Mouse (Mus musculus) adrenal gland, postnatal 14 days (tissue): Measurements from ENCODE around the gene Cic. TPM values are rescaled to one million over a fixed set of nuclear protein-coding genes. Genes with fewer than 3 reads are reported as not detected.

Experiments used
- DNase-seq: peaks from one replicate; pipeline ENCODE4 v3.0.0; 2021; ENCODE audit warnings: mixed read lengths
- total RNA-seq: library from RNA; stranded (reverse); gene quantifications from 2 replicates; pipeline ENCODE4 v1.2.3, GENCODE M21; 2021

Gene Cic
- total RNA-seq, 1 experiment from 2014 or later, result 115 TPM

- peak; percentile 65 for DNase-seq
These were observed 15.3 kb downstream of the Cic start for GRCm38 (mm10) chr7:25282731-25283211.

- DNase-seq, result no peak
These were observed 16.1 kb downstream of the Cic start for GRCm38 (mm10) chr7:25283637-25284036.

GRCm38 (mm10) chr7:25284171-25284570 is 16.7 kb downstream of the Cic start:
- DNase-seq, result peak; percentile 38

GRCm38 (mm10) chr7:25284766-25285165 is 17.3 kb downstream of the Cic start:
- no peak for DNase-seq

GRCm38 (mm10) chr7:25285511-25286238 is 18.2 kb downstream of the Cic start:
- DNase-seq, result peak; percentile 72

- no peak for DNase-seq
These were observed 19.5 kb downstream of the Cic start for GRCm38 (mm10) chr7:25286989-25287388.

GRCm38 (mm10) chr7:25288011-25288410 is 20.5 kb downstream of the Cic start:
- DNase-seq, result no peak

GRCm38 (mm10) chr7:25288721-25289120 is 21.2 kb downstream of the Cic start:
- no peak for DNase-seq

GRCm38 (mm10) chr7:25289925-25290324 is 22.4 kb downstream of the Cic start:
- peak; percentile 2 for DNase-seq

GRCm38 (mm10) chr7:25290463-25290862 is 23.0 kb downstream of the Cic start:
- peak; percentile 2 for DNase-seq

- DNase-seq, result peak; percentile 77
These were observed 23.4 kb downstream of the Cic start for GRCm38 (mm10) chr7:25290911-25291310.

- peak; percentile 5 for DNase-seq
These were observed 24.6 kb downstream of the Cic start for GRCm38 (mm10) chr7:25292107-25292506.

GRCm38 (mm10) chr7:25293191-25293739 is 25.8 kb downstream of the Cic start:
- peak; percentile 4 for DNase-seq

- DNase-seq, result no peak
These were observed 27.0 kb downstream of the Cic start for GRCm38 (mm10) chr7:25294495-25294894.

- DNase-seq, result no peak
These were observed 27.6 kb downstream of the Cic start for GRCm38 (mm10) chr7:25294960-25295722.

GRCm38 (mm10) chr7:25296945-25297453 is 29.5 kb downstream of the Cic start:
- peak; percentile 52 for DNase-seq

- DNase-seq, result peak; percentile 86
These were observed 30.2 kb downstream of the Cic start, which contains the start of gene Pafah1b3 for GRCm38 (mm10) chr7:25297454-25298325. Pafah1b3 (minus strand) TSS chr7:25297986.

GRCm38 (mm10) chr7:25301063-25301462 is 33.6 kb downstream of the Cic start, which contains the start of gene Prr19:
Prr19 (plus strand) TSS chr7:25301411.
- DNase-seq, result peak; percentile 61

- no peak for DNase-seq
These were observed 35.6 kb downstream of the Cic start for GRCm38 (mm10) chr7:25303003-25303684.

- DNase-seq, result no peak
These were observed 36.1 kb downstream of the Cic start for GRCm38 (mm10) chr7:25303685-25304006.

- no peak for DNase-seq
These were observed 38.0 kb downstream of the Cic start for GRCm38 (mm10) chr7:25305481-25305880.
